Mouse (Mus musculus) MEL (cell line): ENCODE results near the gene Entpd3.

ENCODE experiments used
- CTCF ChIP-seq, 3 experiments: IDR thresholded peaks in 2 of 3; conservative IDR thresholded peaks in 1 of 3; 2 replicates each; pipeline ENCODE4 v1.5.1; 2011 to 2012; ENCODE audit warnings: low read length in 3 of 3, low read depth in 2 of 3, mild to moderate bottlenecking in 2 of 3, improper control_type of control experiment in 1 of 3, inconsistent platforms in 1 of 3, mixed read lengths in 1 of 3, moderate library complexity in 1 of 3; ENCODE audit not compliant: control insufficient read depth in 1 of 3, insufficient read depth in 1 of 3, poor library complexity in 1 of 3, severe bottlenecking in 1 of 3
- ELF1 ChIP-seq: IDR thresholded peaks from 2 replicates; pipeline ENCODE4 v1.6.1; 2014; ENCODE audit warnings: low read depth, mild to moderate bottlenecking, inconsistent platforms, low read length, improper control_type of control experiment, moderate library complexity
- EP300 ChIP-seq, 2 experiments: IDR thresholded peaks; 2 replicates each; pipeline ENCODE4 v1.6.1; 2011; ENCODE audit warnings: improper control_type of control experiment in 2 of 2, low read length in 2 of 2, low read depth in 1 of 2, mild to moderate bottlenecking in 1 of 2
- MAX ChIP-seq: IDR thresholded peaks from 2 replicates; pipeline ENCODE4 v1.6.1; 2011; ENCODE audit warnings: low read length, improper control_type of control experiment
- MEF2A ChIP-seq: IDR thresholded peaks from 2 replicates; pipeline ENCODE4 v1.6.1; 2014; ENCODE audit warnings: low read depth, mild to moderate bottlenecking, inconsistent platforms, low read length, improper control_type of control experiment; ENCODE audit not compliant: poor library complexity, insufficient replicate concordance, severe bottlenecking; ENCODE audit errors: extremely low read depth
- MYB ChIP-seq: IDR thresholded peaks from 2 replicates; pipeline ENCODE4 v1.6.1; 2011; ENCODE audit warnings: mild to moderate bottlenecking, low read depth, low read length, improper control_type of control experiment
- POLR2A ChIP-seq, 2 experiments: IDR thresholded peaks; 2 replicates each; pipeline ENCODE4 v1.6.1; 2011 to 2012; ENCODE audit warnings: low read length in 2 of 2, mild to moderate bottlenecking in 2 of 2, control low read depth in 1 of 2, improper control_type of control experiment in 1 of 2, low read depth in 1 of 2, moderate library complexity in 1 of 2; ENCODE audit not compliant: control insufficient read depth in 1 of 2, insufficient read depth in 1 of 2, poor library complexity in 1 of 2
- TCF12 ChIP-seq: IDR thresholded peaks from 2 replicates; pipeline ENCODE4 v1.6.1; 2014; ENCODE audit warnings: low read depth, mild to moderate bottlenecking, inconsistent platforms, low read length, improper control_type of control experiment, moderate library complexity

GRCm38 (mm10) chr9:120492010-120492399 lies 47.6 kb upstream of the Entpd3 start, which contains the start of gene Eif1b:
- TF ChIP-seq CTCF (IDR thresholded peaks at IDR 0.05 in 2 of 3, conservative IDR thresholded peaks at IDR 0.05 in 1 of 3; ENCODE audit: control insufficient read depth in 1 of 3, insufficient read depth in 1 of 3, low read depth in 2 of 3, low read length in 3 of 3, poor library complexity in 1 of 3, severe bottlenecking in 1 of 3) = no peak
- no peak for TF ChIP-seq EP300 (IDR thresholded peaks at IDR 0.05; ENCODE audit: low read depth in 1 of 2, low read length in 2 of 2)
- no peak for TF ChIP-seq MAX
- TF ChIP-seq MEF2A = no peak
- no peak for TF ChIP-seq POLR2A (IDR thresholded peaks at IDR 0.05; ENCODE audit: control insufficient read depth in 1 of 2, insufficient read depth in 1 of 2, low read depth in 1 of 2, low read length in 2 of 2, poor library complexity in 1 of 2)
- TF ChIP-seq MYB = no peak
- TF ChIP-seq TCF12 = no peak
- no peak for TF ChIP-seq ELF1
